Mouse (Mus musculus): ENCODE data around the gene Stac2. TPM values are rescaled to one million over a fixed set of nuclear protein-coding genes. Genes with fewer than 3 reads are reported as not detected.

The Stac2 gene
- polyA plus RNA-seq, 1 experiment from 2014 or later = 1.5 TPM

- H3K4me1 ChIP-seq (replicated peaks) = peaks cover 44% of the 10 kb centered on the region
- H3K4me3 ChIP-seq = peak within 1 kb of the TSS; percentile 95
- peak within 1 kb of the TSS; percentile 97 for H3K27ac ChIP-seq
- under 1% methylated on average over 69 of the region's 69 CpGs for WGBS
- H3K9me3 ChIP-seq = no peaks in the 10 kb centered on the region
- peaks cover 2% of the 10 kb centered on the region; the same call in 1 of the 2 replicates for H3K27me3 ChIP-seq (ENCODE audit: insufficient read depth, poor library complexity, severe bottlenecking)
- DNase-seq (ENCODE audit: low spot score) = peak; percentile 91
- peaks cover 36% of the 10 kb centered on the region for H3K36me3 ChIP-seq
Measured at GRCm38 (mm10) chr11:98026570-98027296, 26.5 kb downstream of the Stac2 start, which contains the start of gene Rpl19. TSS of gene Rpl19 (plus strand) at chr11:98026710.

GRCm38 (mm10) chr11:98026248-98026569 is 27.1 kb downstream of the Stac2 start:
- 8% methylated on average over 15 of the region's 15 CpGs for WGBS

GRCm38 (mm10) chr11:98024516-98024915 is 28.7 kb downstream of the Stac2 start:
- WGBS = 95% methylated on average over 3 of the region's 3 CpGs
- H3K9me3 ChIP-seq = no peaks in the 10 kb centered on the region
- H3K27ac ChIP-seq = no peak overlapping the region
- H3K36me3 ChIP-seq = peaks cover 17% of the 10 kb centered on the region
- DNase-seq (ENCODE audit: low spot score) = no peak
- H3K27me3 ChIP-seq (ENCODE audit: insufficient read depth, poor library complexity, severe bottlenecking) = peaks cover 23% of the 10 kb centered on the region
- no peak overlapping the region for H3K4me3 ChIP-seq
- peaks cover 66% of the 10 kb centered on the region for H3K4me1 ChIP-seq (replicated peaks)

More at GRCm38 (mm10) chr11:98026248-98026569, 27.1 kb downstream of the Stac2 start:
- Histone ChIP-seq H3K4me3 (peak overlapping the region; percentile 95), H3K27me3 (ENCODE audit: insufficient read depth, poor library complexity, severe bottlenecking) (peaks cover 7% of the 10 kb centered on the region), H3K27ac (peak overlapping the region; percentile 97), H3K9me3 (no peaks in the 10 kb centered on the region), H3K36me3 (peaks cover 34% of the 10 kb centered on the region), H3K4me1 (replicated peaks) (peaks cover 49% of the 10 kb centered on the region)
- no peak for DNase-seq (ENCODE audit: low spot score)

- peaks cover 70% of the 10 kb centered on the region for H3K4me1 ChIP-seq (replicated peaks)
- H3K4me3 ChIP-seq = peak within 1 kb of the TSS; percentile 80
- under 1% methylated on average over 52 of the region's 52 CpGs for WGBS
- H3K27ac ChIP-seq = peak within 1 kb of the TSS; percentile 94
- H3K9me3 ChIP-seq = no peaks in the 10 kb centered on the region
- H3K36me3 ChIP-seq = peaks cover 6% of the 10 kb centered on the region
- peak; percentile 87 for DNase-seq (ENCODE audit: low spot score)
- peaks cover 23% of the 10 kb centered on the region for H3K27me3 ChIP-seq (ENCODE audit: insufficient read depth, poor library complexity, severe bottlenecking)
Measured at GRCm38 (mm10) chr11:98022555-98023371, 30.5 kb downstream of the Stac2 start, which contains the start of gene Cacnb1. TSS of gene Cacnb1 (minus strand) at chr11:98023034.

GRCm38 (mm10) chr11:98022253-98022554 is 31.1 kb downstream of the Stac2 start:
- Histone ChIP-seq H3K27me3 (ENCODE audit: insufficient read depth, poor library complexity, severe bottlenecking) (peaks cover 23% of the 10 kb centered on the region), H3K36me3 (peaks cover 12% of the 10 kb centered on the region), H3K27ac (peak overlapping the region; percentile 94), H3K9me3 (no peaks in the 10 kb centered on the region), H3K4me3 (peak overlapping the region; percentile 80), H3K4me1 (replicated peaks) (peaks cover 66% of the 10 kb centered on the region)
- WGBS = under 1% methylated on average over 23 of the region's 23 CpGs
- no peak for DNase-seq (ENCODE audit: low spot score)

- peaks cover 23% of the 10 kb centered on the region for H3K27me3 ChIP-seq (ENCODE audit: insufficient read depth, poor library complexity, severe bottlenecking)
- WGBS = 3% methylated on average over 34 of the region's 34 CpGs
- peak overlapping the region; percentile 94 for H3K27ac ChIP-seq
- peaks cover 16% of the 10 kb centered on the region for H3K36me3 ChIP-seq
- H3K4me3 ChIP-seq = peak overlapping the region; percentile 80
- peaks cover 66% of the 10 kb centered on the region for H3K4me1 ChIP-seq (replicated peaks)
- no peaks in the 10 kb centered on the region for H3K9me3 ChIP-seq
- peak; percentile 59 for DNase-seq (ENCODE audit: low spot score)
Measured at GRCm38 (mm10) chr11:98021565-98022252, 31.6 kb downstream of the Stac2 start.

- Histone ChIP-seq H3K36me3 (peaks cover 22% of the 10 kb centered on the region), H3K4me3 (peak overlapping the region; percentile 80), H3K27ac (0 out of 2 replicates have a peak overlapping the region, but pooled peaks have one; percentile 94), H3K27me3 (ENCODE audit: insufficient read depth, poor library complexity, severe bottlenecking) (peaks cover 23% of the 10 kb centered on the region), H3K4me1 (replicated peaks) (peaks cover 64% of the 10 kb centered on the region), H3K9me3 (no peaks in the 10 kb centered on the region)
- no peak for DNase-seq (ENCODE audit: low spot score)
- 56% methylated on average over 2 of the region's 2 CpGs for WGBS
Measured at GRCm38 (mm10) chr11:98021118-98021517, 32.1 kb downstream of the Stac2 start.

GRCm38 (mm10) chr11:98020710-98021109 is 32.6 kb downstream of the Stac2 start:
- WGBS = 68% methylated on average over 1 of the region's 1 CpGs
- DNase-seq (ENCODE audit: low spot score) = no peak
- Histone ChIP-seq H3K9me3 (no peaks in the 10 kb centered on the region), H3K27ac (peak overlapping the region; percentile 64; the same call in 1 of the 2 replicates), H3K4me1 (replicated peaks) (peaks cover 60% of the 10 kb centered on the region), H3K36me3 (peaks cover 26% of the 10 kb centered on the region), H3K27me3 (ENCODE audit: insufficient read depth, poor library complexity, severe bottlenecking) (peaks cover 23% of the 10 kb centered on the region), H3K4me3 (peak overlapping the region; percentile 80; the same call in 1 of the 2 replicates)

GRCm38 (mm10) chr11:98019883-98020610 is 33.2 kb downstream of the Stac2 start:
- peak overlapping the region; percentile 20; the same call in 1 of the 2 replicates for H3K4me3 ChIP-seq
- H3K27me3 ChIP-seq (ENCODE audit: insufficient read depth, poor library complexity, severe bottlenecking) = peaks cover 23% of the 10 kb centered on the region
- WGBS = 37% methylated on average over 8 of the region's 8 CpGs
- no peak for DNase-seq (ENCODE audit: low spot score)
- peak overlapping the region; percentile 64; the same call in 1 of the 2 replicates for H3K27ac ChIP-seq
- H3K4me1 ChIP-seq (replicated peaks) = peaks cover 58% of the 10 kb centered on the region
- no peaks in the 10 kb centered on the region for H3K9me3 ChIP-seq
- H3K36me3 ChIP-seq = peaks cover 33% of the 10 kb centered on the region

- peak overlapping the region; percentile 20; the same call in 1 of the 2 replicates for H3K4me3 ChIP-seq
- peaks cover 42% of the 10 kb centered on the region for H3K36me3 ChIP-seq
- no peaks in the 10 kb centered on the region for H3K9me3 ChIP-seq
- peak overlapping the region; percentile 64; the same call in 1 of the 2 replicates for H3K27ac ChIP-seq
- H3K27me3 ChIP-seq (ENCODE audit: insufficient read depth, poor library complexity, severe bottlenecking) = peaks cover 23% of the 10 kb centered on the region
- WGBS = 29% methylated on average over 10 of the region's 10 CpGs
- DNase-seq (ENCODE audit: low spot score) = no peak
- H3K4me1 ChIP-seq (replicated peaks) = peaks cover 58% of the 10 kb centered on the region
Measured at GRCm38 (mm10) chr11:98018858-98019641, 34.2 kb downstream of the Stac2 start.

GRCm38 (mm10) chr11:98018222-98018621 is 35.0 kb downstream of the Stac2 start:
- DNase-seq (ENCODE audit: low spot score) = no peak
- Histone ChIP-seq H3K4me3 (no peak overlapping the region), H3K4me1 (replicated peaks) (peaks cover 53% of the 10 kb centered on the region), H3K9me3 (no peaks in the 10 kb centered on the region), H3K36me3 (peaks cover 45% of the 10 kb centered on the region), H3K27me3 (ENCODE audit: insufficient read depth, poor library complexity, severe bottlenecking) (peaks cover 23% of the 10 kb centered on the region), H3K27ac (0 out of 2 replicates have a peak overlapping the region, but pooled peaks have one; percentile 6)
- WGBS = 70% methylated on average over 6 of the region's 6 CpGs
